Mouse (Mus musculus): ENCODE results near the gene B9d1. TPM values are rescaled to one million over a fixed set of nuclear protein-coding genes. Genes with fewer than 3 reads are reported as not detected.

B9d1 gene
- total RNA-seq, 4 experiments from 2014 or later: 43.1 to 52.1 (median 47.2) TPM

- no peak for DNase-seq (ENCODE audit: low spot score in 2 of 2)
Observed at GRCm38 (mm10) chr11:61540642-61541041, 35.7 kb downstream of the B9d1 start.

DNA sequence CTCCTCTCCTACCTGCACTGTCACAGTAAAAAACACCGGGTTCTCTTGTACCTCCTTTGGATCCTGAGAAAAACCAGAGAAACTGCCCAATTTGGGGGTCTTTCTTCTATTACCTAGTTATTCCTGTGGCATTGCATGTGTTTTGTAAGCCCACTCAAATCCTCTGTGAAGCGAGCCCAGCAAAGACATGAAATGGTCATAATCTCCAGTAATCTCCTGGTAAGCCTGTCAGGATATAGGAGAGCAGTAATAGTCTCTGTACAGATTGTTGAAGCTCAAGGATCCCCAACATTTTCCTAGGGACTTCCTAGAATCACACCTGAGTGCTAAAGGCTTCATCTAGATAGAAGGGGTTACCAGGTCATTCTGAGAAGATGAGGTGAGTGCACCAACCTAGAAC is 36.2 kb downstream of the B9d1 start:
- DNase-seq (ENCODE audit: low spot score in 2 of 2): no peak

DNA sequence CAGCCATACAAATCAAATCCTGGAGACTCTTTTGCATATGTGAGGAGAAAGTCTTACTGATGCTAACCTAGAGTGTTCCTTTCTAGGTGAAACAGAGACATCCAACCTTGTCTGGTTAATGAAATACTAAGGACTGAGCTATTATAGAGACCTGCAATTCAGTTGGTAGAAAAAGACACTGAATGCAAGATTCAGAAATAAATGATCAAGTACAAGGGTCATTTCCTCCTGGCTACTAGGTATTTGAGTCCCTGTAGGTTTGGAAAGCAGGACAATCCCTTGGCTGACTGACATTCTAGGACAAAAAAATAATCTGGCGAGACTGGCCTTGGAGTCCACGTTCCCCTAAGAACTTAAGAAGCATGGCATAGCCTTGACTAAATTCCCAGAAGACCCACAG is 40.6 kb downstream of the B9d1 start:
- no peak for DNase-seq (ENCODE audit: low spot score in 2 of 2)

- no peak for DNase-seq (ENCODE audit: low spot score in 2 of 2)
Observed at GRCm38 (mm10) chr11:61546452-61546851, 41.5 kb downstream of the B9d1 start.

DNA sequence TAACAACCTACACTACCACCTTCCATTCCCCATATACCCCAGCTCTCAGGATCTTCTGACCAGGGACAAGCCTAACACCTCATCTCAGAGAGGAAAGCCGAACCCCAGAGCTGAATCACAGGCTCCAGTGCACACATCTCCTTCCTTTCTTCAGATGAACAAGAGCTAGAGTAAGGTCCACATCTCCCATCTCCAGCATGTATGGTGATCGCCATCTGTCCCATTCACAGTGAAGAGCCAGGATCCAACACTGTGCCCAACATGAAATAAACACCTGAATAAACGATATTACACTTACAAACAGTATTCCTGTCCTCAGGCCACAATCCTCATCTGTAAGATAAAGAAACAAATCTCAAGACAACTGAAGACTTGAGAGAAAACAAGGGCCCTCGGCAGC is 42.8 kb downstream of the B9d1 start:
- DNase-seq (ENCODE audit: low spot score in 2 of 2): no peak

DNA sequence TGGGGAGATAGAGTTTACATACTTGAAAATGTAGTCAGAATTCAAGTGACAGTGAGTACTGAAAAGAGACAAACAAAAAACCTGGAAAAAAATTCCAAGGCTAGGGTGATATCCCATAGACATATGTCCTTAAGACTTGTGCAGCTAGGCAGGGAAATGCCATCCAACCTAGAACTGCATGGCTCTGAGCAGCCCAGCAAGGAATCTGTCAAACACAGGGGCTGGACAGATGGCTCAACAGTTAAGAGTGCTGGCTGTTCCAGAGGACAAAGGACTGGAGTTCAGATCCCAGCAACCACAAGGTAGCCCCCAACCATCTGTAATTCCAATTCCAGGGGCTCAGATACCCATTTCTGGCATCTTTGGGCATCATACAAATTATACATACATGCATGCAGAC is 45.7 kb downstream of the B9d1 start:
- DNase-seq (ENCODE audit: low spot score in 2 of 2): no peak

DNA sequence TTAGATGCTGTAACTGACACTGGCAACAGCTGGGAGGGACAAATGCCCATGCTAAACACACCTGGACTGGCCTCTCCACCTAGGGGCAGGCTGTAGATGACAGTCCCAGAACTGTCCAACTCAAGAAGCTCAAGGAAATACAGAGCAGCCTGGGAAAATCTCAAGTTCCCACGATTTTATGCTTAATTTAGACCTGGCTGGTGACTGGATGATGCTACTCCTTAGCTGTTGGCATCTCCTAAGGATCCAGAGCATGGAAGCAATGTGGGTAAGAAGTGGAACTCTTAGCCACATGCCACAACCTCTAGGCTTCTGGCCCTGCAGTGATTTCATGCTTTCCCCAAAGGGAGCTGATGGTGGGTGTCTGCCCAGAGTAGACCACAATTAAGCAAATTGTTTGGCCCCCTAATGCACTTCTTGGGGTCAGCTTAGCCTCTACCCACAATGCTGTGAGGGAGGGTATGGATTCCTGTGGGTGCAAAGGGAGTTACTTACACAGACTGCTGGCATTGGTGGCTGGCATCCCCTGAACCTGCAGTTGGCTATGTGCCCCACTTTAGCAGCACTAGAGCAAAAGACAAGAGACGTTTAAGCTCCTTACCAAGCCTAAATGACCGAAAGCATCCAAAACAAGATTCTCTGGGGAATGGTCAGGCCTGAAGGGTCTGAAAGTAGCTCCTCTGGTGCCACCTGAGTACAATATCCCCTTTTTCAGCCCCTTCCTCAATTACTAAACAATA is 48.2 kb downstream of the B9d1 start:
- no peak for DNase-seq (ENCODE audit: low spot score in 2 of 2)

GRCm38 (mm10) chr11:61559572-61559971 is 54.6 kb downstream of the B9d1 start:
- DNase-seq (ENCODE audit: low spot score in 2 of 2): no peak

- no peak for DNase-seq (ENCODE audit: low spot score in 2 of 2)
Observed at GRCm38 (mm10) chr11:61562421-61562820, 57.5 kb downstream of the B9d1 start.

Other genes with a start within 250 kb of the B9d1 start
- 10 to 100 TPM; 60.4 to 66.4 (median 61.1) TPM for gene Aldh3a2, start 237.7 kb upstream of the B9d1 start, total RNA-seq (2022)
- under 1 TPM in 3 of 4 experiments, not detected in 1; 0.31 to 0.39 (median 0.32) TPM for gene Slc47a2, start 162.3 kb upstream of the B9d1 start, total RNA-seq (2022)
- gene Slc47a1, start 126.8 kb upstream of the B9d1 start, total RNA-seq (2022): 1 to 10 TPM; 1.3 to 2.1 (median 1.5) TPM
- gene Rnf112, start 51.0 kb upstream of the B9d1 start, total RNA-seq (2022): 100 to 1,000 TPM; 373 to 488 (median 430) TPM
- 1 to 10 TPM; 5.1 to 7.5 (median 5.6) TPM for gene Mfap4, start 19.7 kb upstream of the B9d1 start, total RNA-seq (2022)
- 10 to 100 TPM; 27.1 to 28.8 (median 28.2) TPM for gene Mapk7, start 10.7 kb upstream of the B9d1 start, total RNA-seq (2022)
- gene Epn2, start 74.5 kb downstream of the B9d1 start, total RNA-seq (2022): 100 to 1,000 TPM; 123 to 157 (median 152) TPM
- 1 to 10 TPM; 4.3 to 6.3 (median 5.2) TPM for gene Grap, start 148.1 kb downstream of the B9d1 start, total RNA-seq (2022)
- gene Fam83g, start 178.9 kb downstream of the B9d1 start, total RNA-seq (2022): under 1 TPM in 3 of 4 experiments, not detected in 1; 0.06 to 0.20 (median 0.09) TPM
- under 1 TPM; 0.23 to 0.55 (median 0.41) TPM for gene Slc5a10, start 215.7 kb downstream of the B9d1 start, total RNA-seq (2022)